Mouse (Mus musculus) splenic B cell, adult 2 months (primary cell): ENCODE measurements around the gene Mag.
"Not testable (repeated sequence)": the region's sequence is repeated elsewhere in the genome, so short reads cannot be mapped to it uniquely, and the experiment has no call there.

Source experiments
- DNase-seq: peaks from one replicate; pipeline ENCODE4 v3.0.0-alpha.2; 2011; ENCODE audit warnings: low read depth, low spot score
- H3K27me3 ChIP-seq: 2 replicates; pipeline ENCODE4 v1.6.1; 2012; ENCODE audit warnings: mild to moderate bottlenecking, low read length, moderate library complexity, mixed read lengths; ENCODE audit not compliant: control insufficient read depth, poor library complexity, insufficient read depth, severe bottlenecking
- H3K36me3 ChIP-seq: 2 replicates; pipeline ENCODE4 v1.6.1; 2012; ENCODE audit warnings: mild to moderate bottlenecking, low read length, moderate library complexity, mixed read lengths; ENCODE audit not compliant: control insufficient read depth, poor library complexity, insufficient read depth, severe bottlenecking

The Mag gene

GRCm38 (mm10) chr7:30952441-30953265 is 38.0 kb upstream of the Mag start:
- H3K36me3 ChIP-seq, result peaks cover 8% of the 10 kb centered on the region
- no peaks in the 10 kb centered on the region for H3K27me3 ChIP-seq
- no peak for DNase-seq

GRCm38 (mm10) chr7:30949902-30950301 is 35.2 kb upstream of the Mag start:
- DNase-seq, H3K27me3 ChIP-seq, H3K36me3 ChIP-seq: not testable (repeated sequence)

- Histone ChIP-seq H3K36me3 (peaks cover 3% of the 10 kb centered on the region; the same call in 1 of the 2 replicates), H3K27me3 (no peaks in the 10 kb centered on the region)
- DNase-seq, result no peak
These were observed 31.2 kb upstream of the Mag start for GRCm38 (mm10) chr7:30945876-30946275.

- not testable (repeated sequence) for H3K27me3 ChIP-seq, DNase-seq, H3K36me3 ChIP-seq
These were observed 30.8 kb upstream of the Mag start for GRCm38 (mm10) chr7:30945466-30945865.

- not testable (repeated sequence) for H3K36me3 ChIP-seq, H3K27me3 ChIP-seq, DNase-seq
These were observed 30.0 kb upstream of the Mag start for GRCm38 (mm10) chr7:30944706-30945105.

- no peak for DNase-seq
- Histone ChIP-seq H3K36me3 (peaks cover 2% of the 10 kb centered on the region; the same call in 1 of the 2 replicates), H3K27me3 (no peaks in the 10 kb centered on the region)
These were observed 29.4 kb upstream of the Mag start, which contains the start of gene Hamp for GRCm38 (mm10) chr7:30943909-30944635. Gene Hamp (minus strand): TSS chr7:30944032.

- not testable (repeated sequence) for H3K36me3 ChIP-seq, DNase-seq, H3K27me3 ChIP-seq
These were observed 27.7 kb upstream of the Mag start for GRCm38 (mm10) chr7:30942365-30942764.

- not testable (repeated sequence) for H3K27me3 ChIP-seq, DNase-seq, H3K36me3 ChIP-seq
These were observed 25.4 kb upstream of the Mag start for GRCm38 (mm10) chr7:30940070-30940469.

- DNase-seq, H3K27me3 ChIP-seq, H3K36me3 ChIP-seq: not testable (repeated sequence)
These were observed 20.9 kb upstream of the Mag start for GRCm38 (mm10) chr7:30935422-30936099.

- not testable (repeated sequence) for H3K27me3 ChIP-seq, DNase-seq, H3K36me3 ChIP-seq
These were observed 9.9 kb upstream of the Mag start, which contains the start of gene Hamp2 for GRCm38 (mm10) chr7:30924581-30924980. Gene Hamp2 (minus strand): TSS chr7:30924681.

- H3K27me3 ChIP-seq, result no peaks in the 10 kb centered on the region
- no peak for DNase-seq
- no peaks in the 10 kb centered on the region for H3K36me3 ChIP-seq
These were observed 9.4 kb upstream of the Mag start for GRCm38 (mm10) chr7:30924071-30924470.

- not testable (repeated sequence) for DNase-seq, H3K27me3 ChIP-seq, H3K36me3 ChIP-seq
These were observed 7.8 kb upstream of the Mag start for GRCm38 (mm10) chr7:30922490-30922889.

GRCm38 (mm10) chr7:30920217-30920616 is 5.5 kb upstream of the Mag start:
- no peaks in the 10 kb centered on the region for H3K27me3 ChIP-seq
- DNase-seq, result peak; percentile 46
- no peaks in the 10 kb centered on the region for H3K36me3 ChIP-seq

GRCm38 (mm10) chr7:30917219-30917618 is 2.5 kb upstream of the Mag start:
- no peaks in the 10 kb centered on the region for H3K36me3 ChIP-seq

GRCm38 (mm10) chr7:30916713-30917112 is 2.0 kb upstream of the Mag start:
- no peak for DNase-seq
- Histone ChIP-seq H3K27me3 (no peaks in the 10 kb centered on the region), H3K36me3 (no peaks in the 10 kb centered on the region)

More at GRCm38 (mm10) chr7:30917219-30917618, 2.5 kb upstream of the Mag start:
- no peak for DNase-seq
- no peaks in the 10 kb centered on the region for H3K27me3 ChIP-seq
